Mouse (Mus musculus): ENCODE results near the gene Safb. TPM values are rescaled to one million over a fixed set of nuclear protein-coding genes. Genes with fewer than 3 reads are reported as not detected.

Gene Safb
- polyA plus RNA-seq (2012; rRNA removed) = 101 and 110 TPM in 2 replicates

DNA sequence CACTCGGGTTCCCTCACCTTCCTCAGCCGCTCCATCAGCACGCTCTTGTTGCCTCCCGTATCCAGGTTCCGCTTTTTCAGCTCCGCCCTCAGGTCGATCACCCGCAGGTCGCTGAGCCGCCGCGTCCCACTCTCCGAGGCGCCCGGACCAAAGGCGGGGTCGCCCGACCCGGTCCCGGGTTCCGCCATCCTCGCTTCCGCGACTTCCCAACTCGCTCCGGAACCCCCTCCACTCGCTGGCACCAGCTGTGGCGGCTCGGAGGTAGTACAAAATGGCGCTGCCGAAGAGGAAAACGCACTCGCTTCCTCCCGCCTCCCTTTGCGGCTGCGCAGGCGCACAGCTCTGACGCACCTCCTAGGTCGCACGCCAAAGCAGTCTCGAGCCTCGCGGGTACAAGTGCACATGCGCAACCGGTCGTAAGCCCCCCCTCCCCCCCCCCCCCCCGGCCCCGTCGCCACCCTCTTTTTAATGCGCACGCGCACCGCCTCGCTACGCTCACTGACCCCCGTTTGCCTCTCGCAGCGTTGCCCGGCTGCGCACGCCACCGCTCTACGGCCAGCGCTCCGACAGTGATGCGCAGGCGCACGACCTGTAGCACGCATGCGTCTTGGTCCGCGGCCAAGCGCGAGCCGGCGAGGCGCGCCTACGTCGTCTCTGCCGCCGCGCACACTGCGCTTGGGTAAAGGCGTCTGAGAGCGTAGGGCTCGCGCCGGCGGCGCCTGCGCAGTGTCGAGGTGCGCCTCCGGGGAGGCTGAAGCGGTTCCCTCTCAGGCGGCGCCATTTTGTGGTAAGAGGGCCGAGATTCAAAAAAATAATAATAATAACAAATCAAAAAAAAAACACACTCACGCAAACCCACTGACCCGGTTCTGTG lies at the start of gene Safb, which contains the start of gene Safb2:
Gene Safb (plus strand): TSS at position 569 of the 874 bp plus-strand sequence.
Gene Safb2 (minus strand): TSS at position 329 of the 874 bp plus-strand sequence.
- TF ChIP-seq POLR2A (IDR thresholded peaks at IDR 0.05; ENCODE audit: extremely low read depth, insufficient read depth, low read length) (peak; percentile 90), CTCF (IDR thresholded peaks at IDR 0.05; ENCODE audit: extremely low read depth, insufficient read depth, low read length) (no peak)
- H3K4me3 ChIP-seq (ENCODE audit: insufficient read depth, low read length) = peak within 1 kb of the TSS; percentile 83
- peak within 1 kb of the TSS; percentile 79 for H3K27ac ChIP-seq (ENCODE audit: insufficient read depth, low read length)
- H3K4me1 ChIP-seq (ENCODE audit: control insufficient read depth, insufficient read depth, low read length) = peaks cover 15% of the 10 kb centered on the region

DNA sequence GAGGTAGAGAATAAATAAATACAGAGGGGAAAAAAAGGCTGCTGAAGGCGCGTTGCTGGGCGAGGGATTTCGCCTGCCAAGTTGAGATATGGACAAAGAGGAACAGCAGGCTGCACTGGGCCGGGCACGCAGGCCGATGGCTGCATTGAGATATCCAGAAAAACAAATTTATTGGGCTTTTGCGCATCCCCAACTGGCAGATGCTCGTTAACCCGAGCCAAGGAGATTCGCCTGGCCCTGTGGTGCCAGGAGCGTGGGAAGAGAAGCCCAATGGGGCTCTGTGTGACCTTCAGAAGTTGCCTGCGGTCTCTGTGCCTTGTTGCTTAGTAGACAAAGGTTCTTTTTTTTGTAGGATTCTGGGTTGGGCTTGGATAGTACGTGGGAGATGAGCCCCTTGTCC lies 48.4 kb upstream of the Safb start:
- H3K4me1 ChIP-seq (ENCODE audit: control insufficient read depth, insufficient read depth, low read length) = peaks cover 1% of the 10 kb centered on the region; the same call in 1 of the 2 replicates
- no peak for TF ChIP-seq POLR2A (IDR thresholded peaks at IDR 0.05; ENCODE audit: extremely low read depth, insufficient read depth, low read length)
- TF ChIP-seq CTCF (IDR thresholded peaks at IDR 0.05; ENCODE audit: extremely low read depth, insufficient read depth, low read length) = no peak
- H3K27ac ChIP-seq (ENCODE audit: insufficient read depth, low read length) = no peak overlapping the region
- no peak overlapping the region for H3K4me3 ChIP-seq (ENCODE audit: insufficient read depth, low read length)

GRCm38 (mm10) chr17:56536874-56537273 lies 47.8 kb upstream of the Safb start:
- Histone ChIP-seq H3K27ac (ENCODE audit: insufficient read depth, low read length) (no peak overlapping the region), H3K4me1 (ENCODE audit: control insufficient read depth, insufficient read depth, low read length) (peaks cover 1% of the 10 kb centered on the region; the same call in 1 of the 2 replicates), H3K4me3 (ENCODE audit: insufficient read depth, low read length) (no peak overlapping the region)
- TF ChIP-seq POLR2A (IDR thresholded peaks at IDR 0.05; ENCODE audit: extremely low read depth, insufficient read depth, low read length) = no peak
- TF ChIP-seq CTCF (IDR thresholded peaks at IDR 0.05; ENCODE audit: extremely low read depth, insufficient read depth, low read length) = no peak

- Histone ChIP-seq H3K4me1 (ENCODE audit: control insufficient read depth, insufficient read depth, low read length) (peaks cover 1% of the 10 kb centered on the region; the same call in 1 of the 2 replicates), H3K4me3 (ENCODE audit: insufficient read depth, low read length) (no peak overlapping the region), H3K27ac (ENCODE audit: insufficient read depth, low read length) (no peak overlapping the region)
- TF ChIP-seq CTCF (IDR thresholded peaks at IDR 0.05; ENCODE audit: extremely low read depth, insufficient read depth, low read length) (0 out of 2 replicates have a peak, but pooled peaks have one; percentile 19), POLR2A (IDR thresholded peaks at IDR 0.05; ENCODE audit: extremely low read depth, insufficient read depth, low read length) (no peak)
These were observed 46.7 kb upstream of the Safb start for GRCm38 (mm10) chr17:56537912-56538311.

DNA sequence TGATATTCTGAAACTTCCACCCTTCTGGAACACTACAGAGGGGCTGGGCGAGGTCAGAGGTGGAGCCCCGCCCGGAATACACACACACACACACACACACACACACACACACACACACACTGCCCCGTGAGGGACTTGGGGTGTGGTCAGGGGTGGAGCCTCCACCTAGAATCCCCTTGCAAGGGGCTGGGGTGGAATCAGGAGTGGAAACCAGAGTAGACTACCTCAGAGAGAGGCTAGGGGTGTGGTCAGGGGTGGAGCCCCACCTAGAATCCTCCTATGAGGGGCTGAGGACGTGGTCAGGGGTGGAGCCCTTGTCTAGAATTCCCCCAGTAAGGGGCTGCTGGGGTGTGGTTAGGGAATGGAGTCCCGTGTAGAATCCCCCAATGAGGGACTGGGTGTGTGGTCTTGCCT lies 44.1 kb upstream of the Safb start:
- no peak overlapping the region for H3K4me3 ChIP-seq (ENCODE audit: insufficient read depth, low read length)
- H3K4me1 ChIP-seq (ENCODE audit: control insufficient read depth, insufficient read depth, low read length) = peaks cover 1% of the 10 kb centered on the region; the same call in 1 of the 2 replicates
- TF ChIP-seq CTCF (IDR thresholded peaks at IDR 0.05; ENCODE audit: extremely low read depth, insufficient read depth, low read length) (no peak), POLR2A (IDR thresholded peaks at IDR 0.05; ENCODE audit: extremely low read depth, insufficient read depth, low read length) (no peak)
- no peak overlapping the region for H3K27ac ChIP-seq (ENCODE audit: insufficient read depth, low read length)

DNA sequence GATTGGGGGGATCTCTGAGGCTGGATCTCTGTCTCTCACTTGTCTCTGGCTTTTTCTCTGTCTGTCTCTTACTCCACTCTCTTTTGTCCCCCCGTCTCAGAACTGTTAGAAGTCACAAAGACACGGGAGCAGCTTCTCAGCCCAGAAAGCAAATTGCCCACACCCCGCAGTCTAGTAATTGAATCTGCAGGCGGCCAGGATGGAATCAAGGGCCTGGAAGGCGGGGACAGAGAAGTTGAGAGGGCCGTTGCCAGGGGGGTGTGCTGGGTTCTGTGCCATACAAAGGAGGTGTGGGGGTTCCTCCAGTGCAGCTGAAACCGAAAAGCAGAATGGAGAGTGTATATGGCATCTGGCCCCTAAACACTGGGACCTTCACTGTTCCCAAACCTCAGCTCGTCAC lies 41.9 kb upstream of the Safb start:
- TF ChIP-seq CTCF (IDR thresholded peaks at IDR 0.05; ENCODE audit: extremely low read depth, insufficient read depth, low read length) = no peak
- Histone ChIP-seq H3K4me3 (ENCODE audit: insufficient read depth, low read length) (no peak overlapping the region), H3K27ac (ENCODE audit: insufficient read depth, low read length) (no peak overlapping the region), H3K4me1 (ENCODE audit: control insufficient read depth, insufficient read depth, low read length) (no peaks in the 10 kb centered on the region)

DNA sequence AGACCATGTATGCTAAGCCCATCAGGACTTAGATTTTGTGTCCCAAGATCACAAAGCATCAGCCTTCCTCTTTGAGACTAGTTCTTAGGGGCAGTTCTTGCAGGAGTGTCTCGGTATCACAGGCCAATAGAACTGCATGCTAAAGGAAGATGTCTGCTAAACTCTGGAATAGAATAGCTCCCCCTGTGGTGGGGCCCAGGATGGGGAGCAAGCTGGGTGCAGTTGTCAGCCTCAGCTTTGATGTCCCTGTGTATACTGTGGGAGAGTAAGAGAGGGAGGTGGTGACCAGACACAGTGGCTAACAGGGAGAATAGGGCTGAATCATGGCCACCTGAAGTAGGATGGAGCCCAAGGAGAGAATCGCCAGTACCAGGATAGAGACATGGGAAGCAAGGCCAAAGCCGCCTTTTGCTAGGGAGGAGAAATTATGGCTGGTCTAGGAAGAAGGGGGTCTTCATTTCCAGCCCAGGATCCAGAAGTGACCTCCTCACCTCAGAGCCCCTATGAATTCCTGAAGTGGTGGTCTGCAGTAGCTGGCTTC lies 40.9 kb upstream of the Safb start:
- no peak overlapping the region for H3K27ac ChIP-seq (ENCODE audit: insufficient read depth, low read length)
- TF ChIP-seq CTCF (IDR thresholded peaks at IDR 0.05; ENCODE audit: extremely low read depth, insufficient read depth, low read length) = no peak
- TF ChIP-seq POLR2A (IDR thresholded peaks at IDR 0.05; ENCODE audit: extremely low read depth, insufficient read depth, low read length) = no peak

GRCm38 (mm10) chr17:56544699-56545387 lies 39.8 kb upstream of the Safb start:
- Histone ChIP-seq H3K4me1 (ENCODE audit: control insufficient read depth, insufficient read depth, low read length) (no peaks in the 10 kb centered on the region), H3K4me3 (ENCODE audit: insufficient read depth, low read length) (no peak overlapping the region), H3K27ac (ENCODE audit: insufficient read depth, low read length) (no peak overlapping the region)
- TF ChIP-seq CTCF (IDR thresholded peaks at IDR 0.05; ENCODE audit: extremely low read depth, insufficient read depth, low read length) (no peak), POLR2A (IDR thresholded peaks at IDR 0.05; ENCODE audit: extremely low read depth, insufficient read depth, low read length) (no peak)

More for the DNA sequence above, 40.9 kb upstream of the Safb start:
- Histone ChIP-seq H3K4me1 (ENCODE audit: control insufficient read depth, insufficient read depth, low read length) (no peaks in the 10 kb centered on the region), H3K4me3 (ENCODE audit: insufficient read depth, low read length) (no peak overlapping the region)

DNA sequence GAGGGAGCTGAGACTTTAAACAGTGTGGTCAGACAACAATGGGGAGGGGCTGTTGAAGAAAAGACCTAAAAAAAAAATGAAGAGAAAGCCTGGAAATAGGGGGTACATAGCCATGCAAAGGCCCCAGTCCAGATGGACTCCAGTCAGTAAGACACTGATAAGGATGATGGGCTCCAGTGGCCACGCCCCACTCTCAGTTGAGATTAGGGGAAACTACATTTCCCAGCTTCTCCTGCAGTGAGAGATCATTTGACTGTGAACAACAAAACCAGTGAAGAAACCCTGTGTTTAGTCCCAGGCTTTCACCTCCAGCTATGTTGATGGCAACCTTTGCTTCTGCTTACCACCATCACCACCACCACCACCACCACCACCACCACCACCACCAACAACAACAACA lies 38.7 kb upstream of the Safb start:
- Histone ChIP-seq H3K27ac (ENCODE audit: insufficient read depth, low read length) (no peak overlapping the region), H3K4me1 (ENCODE audit: control insufficient read depth, insufficient read depth, low read length) (no peaks in the 10 kb centered on the region), H3K4me3 (ENCODE audit: insufficient read depth, low read length) (no peak overlapping the region)
- TF ChIP-seq POLR2A (IDR thresholded peaks at IDR 0.05; ENCODE audit: extremely low read depth, insufficient read depth, low read length) (no peak), CTCF (IDR thresholded peaks at IDR 0.05; ENCODE audit: extremely low read depth, insufficient read depth, low read length) (no peak)
